Mouse (Mus musculus): ENCODE results near the gene 4930596D02Rik. TPM values are rescaled to one million over a fixed set of nuclear protein-coding genes. Genes with fewer than 3 reads are reported as not detected.

4930596D02Rik gene
- polyA plus RNA-seq (2012; rRNA removed), result not detected in 2 replicates

DNA sequence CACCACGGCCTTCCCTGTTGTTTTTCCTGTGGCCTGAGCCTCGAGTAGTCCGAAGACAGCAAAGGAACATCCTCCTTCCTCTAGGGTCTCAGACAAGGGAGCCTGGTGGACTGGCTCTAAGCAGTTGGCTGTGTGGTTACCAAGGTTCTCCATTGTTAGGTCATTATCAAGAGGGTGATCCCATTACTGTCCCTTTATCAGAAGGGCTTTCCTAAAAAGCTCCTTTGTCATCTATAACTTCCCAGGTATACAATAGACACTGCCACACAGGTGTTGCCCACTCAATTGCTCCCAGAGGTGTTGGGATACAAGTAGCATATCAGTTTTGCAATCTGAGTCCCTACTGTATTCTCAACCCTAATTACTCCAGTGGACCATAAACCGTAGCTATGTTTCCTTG is at the start of gene 4930596D02Rik:
Gene 4930596D02Rik, minus strand, starts transcription at position 101 of the 400 bp plus-strand sequence.
- DNase-seq, result no peak
- Histone ChIP-seq H3K4me1 (ENCODE audit: control insufficient read depth, insufficient read depth, low read length) (no peaks in the 10 kb centered on the region), H3K4me3 (replicated peaks; ENCODE audit: extremely low read depth, low read depth, low read length) (no peak within 1 kb of the TSS)
- 67% methylated on average over 4 of the region's 4 CpGs for WGBS
- TF ChIP-seq POLR2A (IDR thresholded peaks at IDR 0.05; ENCODE audit: borderline replicate concordance, extremely low read depth, low read depth, low read length) (no peak), CTCF (IDR thresholded peaks at IDR 0.05; ENCODE audit: insufficient read depth, low read length) (no peak)

DNA sequence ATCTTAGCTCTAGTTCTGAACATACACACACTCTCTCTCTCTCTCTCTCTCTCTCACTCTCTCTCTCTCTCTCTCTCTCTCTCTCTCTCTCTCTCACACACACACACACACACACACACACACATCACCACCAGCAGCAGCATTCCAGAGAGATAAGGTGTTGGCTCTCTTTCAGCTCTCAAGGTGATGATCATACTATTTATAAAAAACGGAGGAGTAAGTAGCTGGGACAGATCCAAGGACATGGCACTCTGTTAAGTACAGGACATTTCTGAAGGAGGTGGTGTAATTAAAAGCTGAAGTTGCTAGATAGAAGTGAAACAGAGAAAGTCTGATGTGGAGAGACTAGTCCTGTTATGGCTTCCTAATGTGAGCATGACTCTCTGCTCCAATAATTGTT is 41.5 kb upstream of the 4930596D02Rik start:
- DNase-seq, result no peak
- Histone ChIP-seq H3K4me3 (replicated peaks; ENCODE audit: extremely low read depth, low read depth, low read length) (no peak overlapping the region), H3K4me1 (ENCODE audit: control insufficient read depth, insufficient read depth, low read length) (no peaks in the 10 kb centered on the region)
- no peak for TF ChIP-seq POLR2A (IDR thresholded peaks at IDR 0.05; ENCODE audit: borderline replicate concordance, extremely low read depth, low read depth, low read length)
- TF ChIP-seq CTCF (IDR thresholded peaks at IDR 0.05; ENCODE audit: insufficient read depth, low read length), result no peak
- WGBS, result 36% methylated on average over 1 of the region's 1 CpGs

GRCm38 (mm10) chr14:35845271-35845670 is 33.5 kb upstream of the 4930596D02Rik start:
- TF ChIP-seq CTCF (IDR thresholded peaks at IDR 0.05; ENCODE audit: insufficient read depth, low read length) (no peak), POLR2A (IDR thresholded peaks at IDR 0.05; ENCODE audit: borderline replicate concordance, extremely low read depth, low read depth, low read length) (no peak)
- WGBS, result 76% methylated on average over 6 of the region's 6 CpGs
- no peak overlapping the region for H3K4me3 ChIP-seq (replicated peaks; ENCODE audit: extremely low read depth, low read depth, low read length)
- H3K4me1 ChIP-seq (ENCODE audit: control insufficient read depth, insufficient read depth, low read length), result no peaks in the 10 kb centered on the region
- no peak for DNase-seq

DNA sequence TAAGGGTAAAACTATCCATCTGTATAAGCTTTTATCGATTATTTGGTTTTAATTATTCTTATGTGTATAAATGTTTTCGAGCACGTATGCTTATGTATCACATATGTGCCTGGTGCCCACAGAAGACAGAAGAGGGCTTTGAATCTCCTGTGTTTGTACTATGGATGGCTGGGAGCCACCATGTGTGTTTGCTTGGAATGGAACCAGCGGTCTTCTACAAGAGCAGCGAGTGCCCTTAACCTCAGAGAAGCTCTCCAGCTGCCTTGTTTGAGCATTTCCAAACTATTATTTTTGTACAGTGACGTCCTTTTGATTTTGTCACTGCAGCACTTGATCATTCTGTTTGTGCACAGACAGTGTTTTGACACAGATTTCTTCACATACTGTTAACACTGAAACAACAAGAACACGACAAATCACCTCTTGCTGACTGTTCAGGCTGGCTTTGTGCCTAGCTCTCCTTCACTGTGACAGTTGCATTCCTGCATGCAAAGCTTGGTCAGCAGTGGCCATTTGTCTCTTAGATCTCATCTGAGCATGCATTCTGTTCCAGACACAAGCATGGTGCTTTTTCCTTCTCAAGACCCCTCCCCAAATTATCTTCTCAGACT is 30.4 kb upstream of the 4930596D02Rik start:
- H3K4me3 ChIP-seq (replicated peaks; ENCODE audit: extremely low read depth, low read depth, low read length), result no peak overlapping the region
- TF ChIP-seq CTCF (IDR thresholded peaks at IDR 0.05; ENCODE audit: insufficient read depth, low read length) (no peak), POLR2A (IDR thresholded peaks at IDR 0.05; ENCODE audit: borderline replicate concordance, extremely low read depth, low read depth, low read length) (no peak)
- H3K4me1 ChIP-seq (ENCODE audit: control insufficient read depth, insufficient read depth, low read length), result no peaks in the 10 kb centered on the region
- no peak for DNase-seq
- WGBS, result 68% methylated on average over 7 of the region's 7 CpGs

DNA sequence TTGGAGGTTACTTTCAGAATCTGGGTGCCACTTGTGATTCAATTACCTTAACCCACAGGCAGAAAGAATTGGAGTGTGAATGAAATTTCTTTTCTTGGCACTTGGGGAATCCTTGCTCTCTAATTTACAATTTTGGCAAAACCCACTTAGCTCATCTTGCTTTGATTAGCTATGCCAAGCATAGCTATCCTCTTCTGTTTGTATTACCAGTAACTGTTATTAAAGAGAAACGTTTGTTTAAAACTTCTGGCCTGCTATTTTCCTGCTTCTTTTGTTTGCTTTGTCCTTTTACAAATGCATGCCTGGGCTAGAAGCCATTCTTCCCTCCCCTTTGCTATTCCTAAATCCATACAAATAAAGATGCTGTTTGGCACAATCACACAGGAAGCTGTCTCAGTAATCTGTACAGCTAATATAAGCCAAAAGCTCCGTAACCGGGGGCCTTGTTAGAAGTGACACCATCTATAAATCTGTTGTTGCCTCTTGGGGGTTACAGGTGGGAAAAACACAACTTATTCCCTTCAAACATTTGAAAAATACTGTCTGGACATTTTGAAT is 19.0 kb downstream of the 4930596D02Rik start:
- no peaks in the 10 kb centered on the region for H3K4me1 ChIP-seq (ENCODE audit: control insufficient read depth, insufficient read depth, low read length)
- WGBS, result 39% methylated on average over 3 of the region's 3 CpGs
- no peak for TF ChIP-seq POLR2A (IDR thresholded peaks at IDR 0.05; ENCODE audit: borderline replicate concordance, extremely low read depth, low read depth, low read length)
- no peak for TF ChIP-seq CTCF (IDR thresholded peaks at IDR 0.05; ENCODE audit: insufficient read depth, low read length)
- H3K4me3 ChIP-seq (replicated peaks; ENCODE audit: extremely low read depth, low read depth, low read length), result no peak overlapping the region
- DNase-seq, result no peak

- 79% methylated on average over 3 of the region's 3 CpGs for WGBS
- no peaks in the 10 kb centered on the region for H3K4me1 ChIP-seq (ENCODE audit: control insufficient read depth, insufficient read depth, low read length)
- no peak for DNase-seq
- H3K4me3 ChIP-seq (replicated peaks; ENCODE audit: extremely low read depth, low read depth, low read length), result no peak overlapping the region
- TF ChIP-seq CTCF (IDR thresholded peaks at IDR 0.05; ENCODE audit: insufficient read depth, low read length), result no peak
- no peak for TF ChIP-seq POLR2A (IDR thresholded peaks at IDR 0.05; ENCODE audit: borderline replicate concordance, extremely low read depth, low read depth, low read length)
These were observed 31.7 kb downstream of the 4930596D02Rik start for GRCm38 (mm10) chr14:35780033-35780432.

- Histone ChIP-seq H3K4me1 (ENCODE audit: control insufficient read depth, insufficient read depth, low read length) (no peaks in the 10 kb centered on the region), H3K4me3 (replicated peaks; ENCODE audit: extremely low read depth, low read depth, low read length) (no peak overlapping the region)
- no peak for DNase-seq
- TF ChIP-seq POLR2A (IDR thresholded peaks at IDR 0.05; ENCODE audit: borderline replicate concordance, extremely low read depth, low read depth, low read length), result no peak
- WGBS, result 77% methylated on average over 1 of the region's 1 CpGs
These were observed 38.5 kb downstream of the 4930596D02Rik start for GRCm38 (mm10) chr14:35773306-35773705.

All from lung, adult 2 months (tissue).